Mouse (Mus musculus): ENCODE data around the gene Gm17359.
A peak's percentile ranks its signal among the peaks of the same experiment; 100 is the strongest.

Gene Gm17359

GRCm38 (mm10) chr3:79484286-79485063 lies 148.0 kb downstream of the Gm17359 start:
- DNase-seq: peak; percentile 20

- DNase-seq: no peak
These were observed 151.6 kb downstream of the Gm17359 start for GRCm38 (mm10) chr3:79488025-79488424.

DNA sequence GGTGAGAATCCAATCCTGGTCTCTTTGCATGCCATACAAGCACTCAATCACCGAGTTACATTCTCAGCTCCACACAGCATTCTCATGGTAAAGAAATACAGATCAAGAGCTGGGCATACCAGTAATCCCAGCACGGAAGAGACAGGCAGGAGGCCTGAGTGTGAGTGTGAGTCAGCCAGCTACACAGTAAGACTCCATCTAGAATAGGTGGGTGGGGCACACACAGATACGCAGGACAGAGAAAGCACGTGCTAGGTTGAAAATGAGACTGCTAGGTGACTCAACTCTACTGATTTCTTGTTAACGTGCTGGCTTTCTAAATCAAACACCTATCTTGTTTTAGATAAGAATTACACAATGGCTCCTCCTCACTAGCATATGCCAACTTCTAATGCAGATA lies 153.6 kb downstream of the Gm17359 start:
- DNase-seq: no peak

DNA sequence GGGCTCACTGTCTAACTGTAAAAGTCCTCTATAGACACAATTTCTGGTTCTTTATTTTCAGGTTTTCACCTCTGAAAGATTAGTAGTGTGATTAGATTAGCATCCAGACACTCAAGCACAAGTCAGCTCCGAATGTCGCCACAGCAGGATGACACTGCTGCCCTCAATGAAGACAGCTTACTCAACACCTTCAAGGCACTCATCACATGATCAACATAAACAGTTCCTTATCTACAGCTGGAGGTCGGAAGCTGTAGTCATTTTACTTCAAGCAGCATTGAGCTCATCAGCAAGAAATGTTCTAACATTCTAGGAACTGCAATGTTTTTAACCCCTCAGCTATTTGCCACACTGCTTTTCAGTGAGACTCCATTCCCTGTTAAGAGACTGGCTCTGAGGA lies 155.2 kb downstream of the Gm17359 start:
- no peak for DNase-seq

- DNase-seq: peak; percentile 75
These were observed 156.6 kb downstream of the Gm17359 start for GRCm38 (mm10) chr3:79493064-79493463.

DNA sequence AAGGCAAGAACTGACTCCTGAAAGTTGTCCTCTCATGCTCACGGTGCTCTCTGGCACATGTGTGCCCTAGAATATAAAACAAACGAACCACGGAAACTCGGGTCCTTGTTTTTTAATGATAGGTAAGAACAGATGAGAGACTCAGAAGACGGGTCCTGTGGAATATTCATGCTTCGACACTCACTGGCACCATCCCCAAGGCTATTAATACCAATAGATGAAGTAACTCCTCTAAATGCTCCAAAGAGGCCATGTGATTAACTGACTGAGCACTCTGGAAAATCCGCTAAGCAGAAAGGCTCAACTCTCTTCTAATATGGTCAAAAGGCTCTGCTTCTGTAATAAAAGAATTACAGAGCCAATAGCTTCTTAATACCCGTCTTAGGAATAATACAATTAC lies 157.6 kb downstream of the Gm17359 start:
- peak; percentile 12 for DNase-seq

GRCm38 (mm10) chr3:79495151-79495550 lies 158.7 kb downstream of the Gm17359 start:
- DNase-seq: peak; percentile 13

- no peak for DNase-seq
These were observed 160.2 kb downstream of the Gm17359 start for GRCm38 (mm10) chr3:79496668-79497067.

DNA sequence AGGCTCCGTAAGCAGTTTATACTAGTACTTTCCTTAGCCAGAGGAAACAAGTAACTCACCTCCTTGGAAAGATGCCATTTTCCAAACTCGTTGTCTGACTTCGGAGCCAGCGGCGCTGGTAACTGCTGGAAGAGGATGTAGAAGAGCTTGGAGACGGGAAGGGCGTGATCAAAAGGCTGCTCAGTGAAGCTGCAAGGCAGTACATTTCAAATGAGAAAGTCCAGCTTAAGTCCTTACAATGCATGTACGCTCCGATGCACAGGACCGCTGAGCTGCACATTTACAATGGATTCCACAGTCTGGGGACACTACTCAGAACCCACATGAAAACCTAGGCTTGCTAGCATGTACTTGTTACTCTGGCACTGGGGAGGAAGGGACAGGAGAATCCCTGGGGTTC lies 163.8 kb downstream of the Gm17359 start:
- peak; percentile 33 for DNase-seq

DNA sequence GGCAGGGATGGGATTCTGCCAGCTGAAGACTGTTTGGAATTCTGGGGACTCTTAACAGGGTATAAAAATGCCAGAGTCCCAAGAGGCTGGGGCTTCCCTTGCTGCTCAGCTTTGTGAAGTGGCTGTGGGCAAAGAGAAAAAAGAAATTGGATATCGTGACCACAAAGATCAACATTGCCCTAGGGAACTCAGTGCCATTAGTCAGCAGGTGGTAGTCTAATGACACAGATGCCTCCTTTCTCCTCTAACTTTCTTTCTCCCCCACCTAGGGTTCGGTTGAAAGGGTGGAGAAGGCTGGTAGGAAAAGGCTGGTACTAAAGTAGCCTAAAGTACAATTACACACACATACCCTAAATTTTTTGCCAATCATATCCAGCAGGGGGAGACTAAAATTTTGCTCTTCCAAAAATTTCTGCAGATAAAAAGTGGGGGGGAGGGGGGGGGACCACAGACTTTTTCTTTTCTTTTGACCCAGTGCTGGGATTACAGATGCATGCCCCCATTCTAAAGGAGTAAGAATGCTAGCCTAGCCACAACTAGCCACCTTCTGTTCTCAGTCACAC lies 164.8 kb downstream of the Gm17359 start:
- DNase-seq: peak; percentile 26

Measured in lung, postnatal 10 days (tissue).